Mouse (Mus musculus) liver, postnatal 0 days (tissue): ENCODE data around the gene Gm3625. TPM values are rescaled to one million over a fixed set of nuclear protein-coding genes. Genes with fewer than 3 reads are reported as not detected.
"Not testable (repeated sequence)": the region's sequence is repeated elsewhere in the genome, so short reads cannot be mapped to it uniquely, and the experiment has no call there.

Experiments used
- ATAC-seq: fragments of 200-750 bp; cut with Nextera tagmentation; 2 replicates; pipeline ENCODE4 v1.8.0; 2017; ENCODE audit warnings: mild to moderate bottlenecking, moderate library complexity
- DNase-seq: peaks from one replicate; pipeline ENCODE4 v3.0.0-alpha.2; 2016
- H3K27ac ChIP-seq: fragments of 300-500 bp; sonication (generic); 2 replicates; pipeline ENCODE4 v1.5.1; 2014; ENCODE audit warnings: antibody characterized with exemption, moderate library complexity, mild to moderate bottlenecking, low read depth
- H3K27me3 ChIP-seq: fragments of 300-500 bp; sonication (generic); 2 replicates; pipeline ENCODE4 v1.6.1; 2014; ENCODE audit warnings: low read length, control low read depth, mixed read lengths; ENCODE audit not compliant: insufficient read depth
- H3K36me3 ChIP-seq: fragments of 300-500 bp; sonication (generic); replicated peaks from 2 replicates; pipeline ENCODE4 v1.6.1; 2014; ENCODE audit warnings: mild to moderate bottlenecking, control low read depth, low read length, moderate library complexity, mixed read lengths; ENCODE audit not compliant: insufficient read depth
- H3K4me1 ChIP-seq: fragments of 300-500 bp; sonication (generic); 2 replicates; pipeline ENCODE4 v1.6.1; 2014; ENCODE audit warnings: antibody characterized with exemption, mild to moderate bottlenecking, control low read depth; ENCODE audit not compliant: insufficient read depth
- H3K4me2 ChIP-seq: fragments of 300-500 bp; sonication (generic); 2 replicates; pipeline ENCODE4 v1.6.1; 2014; ENCODE audit warnings: low read depth, mild to moderate bottlenecking, low read length, moderate library complexity, mixed read lengths
- H3K4me3 ChIP-seq: fragments of 300-500 bp; sonication (generic); 2 replicates; pipeline ENCODE4 v1.5.1; 2014; ENCODE audit warnings: low read depth, low read length
- H3K9ac ChIP-seq: fragments of 300-500 bp; sonication (generic); replicated peaks from 2 replicates; pipeline ENCODE4 v1.6.1; 2014; ENCODE audit warnings: mild to moderate bottlenecking, moderate library complexity
- H3K9me3 ChIP-seq: fragments of 300-500 bp; sonication (generic); 2 replicates; pipeline ENCODE4 v1.6.1; 2016; ENCODE audit warnings: mild to moderate bottlenecking, control low read depth, low read length, mixed read lengths
- CTCF ChIP-seq: sonication (generic); IDR thresholded peaks from 2 replicates; pipeline ENCODE4 v1.5.1; 2016; ENCODE audit warnings: antibody characterized with exemption, low read depth
- EP300 ChIP-seq: IDR thresholded peaks from 2 replicates; pipeline ENCODE4 v1.6.1; 2016; ENCODE audit warnings: antibody characterized with exemption, low read depth, mild to moderate bottlenecking
- WGBS: fragments of 180-500 bp; shearing (Covaris S2); extraction: QIAGEN DNeasy Blood & Tissue Kit; methylation state at CpG from one replicate; pipeline ENCODE4 v1.1.7; 2014; ENCODE audit not compliant: insufficient replicate concordance; 5-methylcytosine and 5-hydroxymethylcytosine counted together
- polyA plus RNA-seq: library from polyadenylated mRNA; unstranded; fragments of >200 nt; fragmentation: Nextera tagmentation; extraction: Ambion mirVana; gene quantifications from 2 replicates; pipeline ENCODE4 v1.2.1, GENCODE M21; 2015

The Gm3625 gene
- polyA plus RNA-seq, 1 experiment from 2014 or later: not detected

DNA sequence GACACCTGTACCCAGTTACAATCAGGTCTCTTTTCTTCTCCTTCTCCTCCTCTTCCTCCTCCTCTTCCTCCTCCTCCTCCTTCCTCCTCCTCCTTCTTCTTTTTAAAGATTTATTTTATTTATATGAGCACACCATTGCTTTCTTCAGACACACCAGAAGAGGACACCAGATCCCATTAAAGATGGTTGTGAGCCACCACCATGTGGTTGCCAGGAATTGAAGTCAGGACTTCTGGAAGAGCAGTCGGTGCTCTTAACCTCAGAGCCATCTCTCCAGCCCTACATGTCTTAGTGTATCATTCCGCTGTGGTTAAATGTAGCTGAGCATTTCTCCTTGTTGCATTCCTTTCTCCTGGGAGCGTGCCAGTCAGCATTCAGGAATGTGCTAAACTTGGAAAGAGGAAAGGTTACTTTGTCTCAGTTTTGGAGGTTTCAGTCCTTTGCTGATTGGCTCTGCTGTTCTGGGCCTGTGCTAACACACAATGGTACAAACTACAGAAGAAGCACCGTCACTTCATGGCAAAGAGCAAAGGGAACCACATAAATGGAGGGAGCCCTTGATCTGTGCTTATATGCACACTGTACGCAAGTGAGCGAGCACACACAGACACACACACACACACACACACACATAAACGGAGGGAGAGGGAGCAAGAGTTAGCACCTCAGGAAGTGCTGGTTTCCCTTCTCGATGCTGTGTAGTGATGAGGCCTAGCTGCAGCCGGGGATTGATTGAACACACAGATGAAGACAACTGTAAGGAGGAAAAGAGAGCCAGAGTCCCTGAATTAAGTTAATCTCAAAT lies 34.0 kb downstream of the Gm3625 start:
- DNase-seq (no peak), ATAC-seq (no peak)
- H3K27ac ChIP-seq: no peak overlapping the region
- H3K4me2 ChIP-seq: no peak overlapping the region
- no peaks in the 10 kb centered on the region for H3K36me3 ChIP-seq
- H3K9ac ChIP-seq: no peak overlapping the region
- no peak overlapping the region for H3K4me3 ChIP-seq
- no peaks in the 10 kb centered on the region for H3K4me1 ChIP-seq
- TF ChIP-seq CTCF: no peak
- TF ChIP-seq EP300: no peak
- H3K27me3 ChIP-seq: no peaks in the 10 kb centered on the region
- no peaks in the 10 kb centered on the region for H3K9me3 ChIP-seq
- WGBS: 57% methylated on average over 9 of the region's 9 CpGs

DNA sequence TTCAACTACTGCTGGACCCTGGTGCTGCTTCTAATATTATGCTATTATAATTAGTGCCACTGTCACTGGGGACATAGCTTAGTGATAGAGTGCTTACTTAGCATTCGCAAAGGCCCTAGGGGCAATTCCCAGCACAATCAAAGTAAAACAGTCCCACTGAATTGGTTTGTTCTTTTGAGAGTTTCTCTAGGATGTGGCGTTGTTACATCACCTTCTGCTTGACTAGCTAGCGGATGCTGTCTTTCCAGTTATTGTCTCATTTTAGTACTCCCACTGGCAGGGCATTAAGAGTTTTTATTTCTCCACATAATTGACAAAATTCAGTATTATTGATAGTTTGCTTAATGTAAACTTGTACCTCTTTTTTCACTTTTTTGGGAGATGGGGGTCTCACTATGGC lies 34.7 kb downstream of the Gm3625 start:
- WGBS: 93% methylated on average over 3 of the region's 3 CpGs

DNA sequence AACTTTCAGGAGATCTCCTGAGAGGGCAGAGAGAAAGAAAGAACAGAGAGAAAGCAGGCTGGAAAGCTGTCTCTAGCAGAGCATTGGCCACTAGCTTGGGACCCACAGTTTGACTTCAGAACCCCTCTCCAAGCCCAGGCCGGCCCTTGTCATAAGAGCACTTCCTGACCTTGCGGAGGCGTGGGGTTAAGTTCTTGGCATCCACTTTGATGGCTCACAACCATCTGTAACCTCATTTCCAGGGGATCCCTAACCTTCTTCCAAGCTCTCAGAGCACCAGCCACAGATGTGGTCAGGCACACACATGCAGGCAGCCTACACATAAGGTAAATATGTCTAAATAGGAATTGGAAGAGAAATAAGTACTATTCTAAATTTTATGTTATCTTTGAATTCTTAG lies 35.3 kb downstream of the Gm3625 start:
- TF ChIP-seq EP300: no peak
- no peak for TF ChIP-seq CTCF
- no peak for ATAC-seq
- Histone ChIP-seq H3K4me1 (no peaks in the 10 kb centered on the region), H3K4me3 (no peak overlapping the region), H3K27ac (no peak overlapping the region), H3K9me3 (no peaks in the 10 kb centered on the region), H3K27me3 (no peaks in the 10 kb centered on the region), H3K4me2 (no peak overlapping the region), H3K36me3 (no peaks in the 10 kb centered on the region), H3K9ac (no peak overlapping the region)
- no peak for DNase-seq
- 62% methylated on average over 3 of the region's 3 CpGs for WGBS

More for the DNA sequence above, 34.7 kb downstream of the Gm3625 start:
- no peaks in the 10 kb centered on the region for H3K4me1 ChIP-seq
- ATAC-seq (no peak), DNase-seq (no peak)
- H3K4me3 ChIP-seq: no peak overlapping the region
- TF ChIP-seq CTCF (no peak), EP300 (no peak)
- no peak overlapping the region for H3K9ac ChIP-seq
- H3K4me2 ChIP-seq: no peak overlapping the region
- no peaks in the 10 kb centered on the region for H3K27me3 ChIP-seq
- no peaks in the 10 kb centered on the region for H3K9me3 ChIP-seq
- no peaks in the 10 kb centered on the region for H3K36me3 ChIP-seq
- H3K27ac ChIP-seq: no peak overlapping the region

DNA sequence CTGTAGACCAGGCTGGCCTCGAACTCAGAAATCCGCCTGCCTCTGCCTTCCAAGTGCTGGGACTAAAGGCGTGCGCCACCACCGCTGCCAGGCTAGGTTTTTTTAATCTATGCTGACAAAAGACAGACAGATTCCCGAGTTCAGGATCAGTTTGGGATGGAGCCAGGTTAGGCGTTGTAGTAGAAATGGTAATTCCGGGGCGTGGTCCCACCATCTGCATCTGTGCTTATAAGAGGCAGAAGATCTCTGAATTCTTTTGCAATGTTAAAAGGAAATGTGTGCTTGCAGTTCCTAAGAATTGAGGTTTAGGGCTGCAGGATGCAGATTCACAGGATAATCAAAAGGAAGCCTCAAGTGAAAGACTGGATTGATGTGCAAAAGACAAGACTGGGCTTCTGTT lies 35.8 kb downstream of the Gm3625 start:
- H3K4me3 ChIP-seq: no peak overlapping the region
- no peaks in the 10 kb centered on the region for H3K27me3 ChIP-seq
- no peak overlapping the region for H3K4me2 ChIP-seq
- H3K4me1 ChIP-seq: no peaks in the 10 kb centered on the region
- TF ChIP-seq CTCF (no peak), EP300 (no peak)
- H3K36me3 ChIP-seq: no peaks in the 10 kb centered on the region
- no peak overlapping the region for H3K27ac ChIP-seq
- no peak overlapping the region for H3K9ac ChIP-seq
- ATAC-seq: no peak
- WGBS: 85% methylated on average over 9 of the region's 9 CpGs
- H3K9me3 ChIP-seq: no peaks in the 10 kb centered on the region
- DNase-seq: no peak

DNA sequence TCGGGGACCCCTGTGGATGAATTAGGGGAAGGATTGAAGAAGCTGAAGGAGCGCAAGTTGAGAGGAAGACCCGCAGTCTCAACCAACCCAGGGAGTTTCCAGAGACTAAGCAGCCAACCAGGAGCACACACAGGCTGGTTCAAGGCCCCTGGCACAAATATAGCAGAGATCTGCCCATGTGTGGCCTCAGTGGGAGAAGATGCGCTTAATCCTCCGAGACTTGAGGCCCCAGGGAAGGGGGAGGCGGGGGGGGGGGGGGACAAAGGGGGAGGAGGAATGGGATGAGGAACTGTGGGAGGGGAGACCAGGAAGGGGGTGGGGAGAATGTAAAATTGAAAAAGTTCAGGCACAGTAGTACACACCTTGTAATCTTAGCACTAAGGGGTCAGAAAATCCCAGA lies 37.3 kb downstream of the Gm3625 start:
- H3K27ac ChIP-seq: no peak overlapping the region
- H3K4me3 ChIP-seq: no peak overlapping the region
- H3K36me3 ChIP-seq: no peaks in the 10 kb centered on the region
- no peak for ATAC-seq
- H3K4me2 ChIP-seq: no peak overlapping the region
- WGBS: 72% methylated on average over 5 of the region's 6 CpGs
- H3K4me1 ChIP-seq: no peaks in the 10 kb centered on the region
- no peaks in the 10 kb centered on the region for H3K9me3 ChIP-seq
- no peak overlapping the region for H3K9ac ChIP-seq
- no peaks in the 10 kb centered on the region for H3K27me3 ChIP-seq
- no peak for TF ChIP-seq CTCF
- TF ChIP-seq EP300: no peak
- DNase-seq: no peak

DNA sequence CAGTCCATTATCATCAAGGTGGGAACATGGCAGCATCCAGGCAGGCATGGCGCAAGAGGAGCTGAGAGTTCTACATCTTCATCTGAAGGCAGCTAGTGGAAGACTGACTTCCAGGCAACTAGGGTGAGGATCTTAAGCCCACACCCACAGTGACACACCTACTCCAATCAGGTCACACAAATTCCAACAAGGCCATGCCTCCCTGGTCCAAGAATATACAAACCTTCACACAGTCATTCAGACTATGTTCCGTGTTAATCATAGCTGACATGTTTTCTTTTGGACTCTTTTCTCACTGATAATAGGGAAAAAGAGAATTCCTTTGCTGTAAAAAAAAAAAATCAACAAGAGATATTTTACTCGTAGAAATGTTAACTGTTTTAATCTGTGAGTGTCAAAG lies 39.0 kb downstream of the Gm3625 start:
- whole genome bisulfite sequencing: 77% methylated on average over 3 of the region's 3 CpGs
- not testable (repeated sequence) for H3K4me1 ChIP-seq, H3K4me2 ChIP-seq, H3K36me3 ChIP-seq, H3K9ac ChIP-seq, ATAC-seq, H3K9me3 ChIP-seq, H3K27ac ChIP-seq, H3K4me3 ChIP-seq, DNase-seq, H3K27me3 ChIP-seq
